Mouse (Mus musculus) midbrain, embryonic 11.5 days (tissue): Measurements from ENCODE around the gene Rpl36. TPM values are rescaled to one million over a fixed set of nuclear protein-coding genes. Genes with fewer than 3 reads are reported as not detected.
"Not testable (repeated sequence)": the region's sequence is repeated elsewhere in the genome, so short reads cannot be mapped to it uniquely, and the experiment has no call there.

Experiments
- ATAC-seq: fragments of 200-750 bp; cut with Nextera tagmentation; 2 replicates; pipeline ENCODE4 v1.8.0; 2017; ENCODE audit warnings: moderate TSS enrichment, moderate library complexity; ENCODE audit not compliant: low FRiP score
- DNase-seq: peaks from one replicate; pipeline ENCODE4 v3.0.0; 2015; ENCODE audit warnings: low spot score; ENCODE audit errors: missing footprints
- H3K27ac ChIP-seq: fragments of 300-500 bp; sonication (generic); 2 replicates; pipeline ENCODE4 v1.5.1; 2014; ENCODE audit warnings: low read depth, low read length
- H3K27me3 ChIP-seq: fragments of 300-500 bp; sonication (generic); 2 replicates; pipeline ENCODE4 v1.6.1; 2014; ENCODE audit warnings: mild to moderate bottlenecking, low read length, moderate library complexity, mixed read lengths; ENCODE audit not compliant: control insufficient read depth, insufficient read depth
- H3K36me3 ChIP-seq: fragments of 300-500 bp; sonication (generic); 2 replicates; pipeline ENCODE4 v1.6.1; 2014; ENCODE audit warnings: mild to moderate bottlenecking, low read length, moderate library complexity, mixed read lengths; ENCODE audit not compliant: control insufficient read depth, insufficient read depth
- H3K4me1 ChIP-seq: fragments of 300-500 bp; sonication (generic); 2 replicates; pipeline ENCODE4 v1.6.1; 2014; ENCODE audit warnings: low read length; ENCODE audit not compliant: control insufficient read depth, insufficient read depth
- H3K4me2 ChIP-seq: fragments of 300-500 bp; sonication (generic); 2 replicates; pipeline ENCODE4 v1.6.1; 2014; ENCODE audit warnings: mild to moderate bottlenecking, moderate library complexity
- H3K4me3 ChIP-seq: fragments of 300-500 bp; sonication (generic); 2 replicates; pipeline ENCODE4 v1.5.1; 2014; ENCODE audit warnings: low read depth, low read length
- H3K9ac ChIP-seq: fragments of 300-500 bp; sonication (generic); 2 replicates; pipeline ENCODE4 v1.6.1; 2014; ENCODE audit warnings: low read length
- H3K9me3 ChIP-seq: fragments of 300-500 bp; sonication (generic); 2 replicates; pipeline ENCODE4 v1.6.1; 2016; ENCODE audit warnings: low read length; ENCODE audit not compliant: control insufficient read depth
- WGBS: fragments of 180-500 bp; shearing (Covaris S2); extraction: QIAGEN DNeasy Blood & Tissue Kit; methylation state at CpG from one replicate; pipeline ENCODE4 v1.1.7; 2014; 5-methylcytosine and 5-hydroxymethylcytosine counted together
- polyA plus RNA-seq: library from polyadenylated mRNA; unstranded; fragments of >200 nt; fragmentation: Nextera tagmentation; extraction: Ambion mirVana; gene quantifications from 2 replicates; pipeline ENCODE4 v1.2.1, GENCODE M21; 2014

The Rpl36 gene
- polyA plus RNA-seq, 1 experiment from 2014 or later: 1,332 TPM

- Histone ChIP-seq H3K9ac (no peak overlapping the region), H3K9me3 (no peaks in the 10 kb centered on the region), H3K4me2 (no peak overlapping the region), H3K4me1 (peaks cover 9% of the 10 kb centered on the region), H3K4me3 (no peak overlapping the region), H3K27ac (no peak overlapping the region), H3K27me3 (no peaks in the 10 kb centered on the region), H3K36me3 (peaks cover 67% of the 10 kb centered on the region)
- WGBS: 95% methylated on average over 3 of the region's 3 CpGs
- no peak for DNase-seq
- no peak for ATAC-seq
These were observed 8.8 kb upstream of the Rpl36 start for GRCm38 (mm10) chr17:56604422-56604821.

GRCm38 (mm10) chr17:56605431-56605830, 7.8 kb upstream of the Rpl36 start:
- H3K9me3 ChIP-seq: no peaks in the 10 kb centered on the region
- no peak for ATAC-seq
- no peaks in the 10 kb centered on the region for H3K27me3 ChIP-seq
- no peak overlapping the region for H3K4me3 ChIP-seq
- WGBS: 90% methylated on average over 9 of the region's 9 CpGs
- H3K27ac ChIP-seq: no peak overlapping the region
- peaks cover 58% of the 10 kb centered on the region for H3K36me3 ChIP-seq
- DNase-seq: no peak
- H3K4me2 ChIP-seq: no peak overlapping the region
- no peak overlapping the region for H3K9ac ChIP-seq
- H3K4me1 ChIP-seq: peaks cover 14% of the 10 kb centered on the region

GRCm38 (mm10) chr17:56607521-56608062, 5.6 kb upstream of the Rpl36 start:
- 81% methylated on average over 3 of the region's 3 CpGs for WGBS
- DNase-seq (no peak), ATAC-seq (no peak)
- Histone ChIP-seq H3K4me1 (peaks cover 17% of the 10 kb centered on the region), H3K4me3 (no peak overlapping the region), H3K36me3 (peaks cover 41% of the 10 kb centered on the region), H3K27ac (no peak overlapping the region), H3K9me3 (no peaks in the 10 kb centered on the region), H3K9ac (no peak overlapping the region), H3K4me2 (no peak overlapping the region), H3K27me3 (no peaks in the 10 kb centered on the region)

GRCm38 (mm10) chr17:56608699-56609098, 4.5 kb upstream of the Rpl36 start:
- 59% methylated on average over 5 of the region's 5 CpGs for WGBS
- peak overlapping the region; percentile 61 for H3K4me3 ChIP-seq
- H3K4me2 ChIP-seq: peak overlapping the region; percentile 80
- DNase-seq (no peak), ATAC-seq (no peak)
- no peak overlapping the region for H3K27ac ChIP-seq
- H3K36me3 ChIP-seq: peaks cover 30% of the 10 kb centered on the region
- H3K4me1 ChIP-seq: peaks cover 17% of the 10 kb centered on the region
- H3K9me3 ChIP-seq: no peaks in the 10 kb centered on the region
- H3K9ac ChIP-seq: peak overlapping the region; percentile 78; the same call in 1 of the 2 replicates
- H3K27me3 ChIP-seq: no peaks in the 10 kb centered on the region

GRCm38 (mm10) chr17:56609452-56610171, 3.6 kb upstream of the Rpl36 start, which contains the start of gene 2410015M20Rik:
2410015M20Rik (minus strand) TSS chr17:56609771.
- DNase-seq: peak; percentile 99
- Histone ChIP-seq H3K27ac (no peak within 1 kb of the TSS), H3K4me3 (peak within 1 kb of the TSS; percentile 61), H3K4me2 (peak within 1 kb of the TSS; percentile 80), H3K27me3 (no peaks in the 10 kb centered on the region), H3K9me3 (no peaks in the 10 kb centered on the region), H3K9ac (peak within 1 kb of the TSS; percentile 78), H3K36me3 (peaks cover 26% of the 10 kb centered on the region), H3K4me1 (peaks cover 22% of the 10 kb centered on the region)
- under 1% methylated on average over 44 of the region's 44 CpGs for WGBS
- peak; percentile 87 for ATAC-seq

GRCm38 (mm10) chr17:56611323-56611722, 1.9 kb upstream of the Rpl36 start:
- no peak for DNase-seq
- peaks cover 14% of the 10 kb centered on the region for H3K36me3 ChIP-seq
- no peaks in the 10 kb centered on the region for H3K27me3 ChIP-seq
- H3K9ac ChIP-seq: no peak overlapping the region
- no peak overlapping the region for H3K4me2 ChIP-seq
- no peak overlapping the region for H3K4me3 ChIP-seq
- no peak overlapping the region for H3K27ac ChIP-seq
- H3K9me3 ChIP-seq: no peaks in the 10 kb centered on the region
- ATAC-seq: no peak
- H3K4me1 ChIP-seq: peaks cover 28% of the 10 kb centered on the region
- WGBS: 71% methylated on average over 2 of the region's 2 CpGs

- ATAC-seq (no peak), DNase-seq (no peak)
- Histone ChIP-seq H3K4me2 (peak overlapping the region; percentile 24; the same call in 1 of the 2 replicates), H3K27me3 (no peaks in the 10 kb centered on the region), H3K27ac (no peak overlapping the region), H3K36me3 (peaks cover 7% of the 10 kb centered on the region), H3K9ac (no peak overlapping the region), H3K4me3 (no peak overlapping the region), H3K9me3 (no peaks in the 10 kb centered on the region), H3K4me1 (peaks cover 28% of the 10 kb centered on the region)
- WGBS: 15% methylated on average over 14 of the region's 14 CpGs
These were observed 1.2 kb upstream of the Rpl36 start for GRCm38 (mm10) chr17:56611861-56612564.

- H3K9ac ChIP-seq, H3K4me3 ChIP-seq, DNase-seq, H3K27me3 ChIP-seq, H3K4me2 ChIP-seq, ATAC-seq, H3K27ac ChIP-seq, H3K36me3 ChIP-seq, H3K9me3 ChIP-seq: not testable (repeated sequence)
- H3K4me1 ChIP-seq: peaks cover 28% of the 10 kb centered on the region
- WGBS: 74% methylated on average over 10 of the region's 10 CpGs
These were observed 664 bp upstream of the Rpl36 start for GRCm38 (mm10) chr17:56612565-56612939.

- Histone ChIP-seq H3K36me3 (peaks cover 12% of the 10 kb centered on the region), H3K4me2 (peak overlapping the region; percentile 85), H3K4me1 (peaks cover 22% of the 10 kb centered on the region), H3K27ac (peak overlapping the region; percentile 42), H3K9ac (peak overlapping the region; percentile 84), H3K4me3 (peak overlapping the region; percentile 79)
- H3K9me3 ChIP-seq, ATAC-seq, H3K27me3 ChIP-seq, DNase-seq: not testable (repeated sequence)
- WGBS: under 1% methylated on average over 26 of the region's 26 CpGs
These were observed 677 bp downstream of the Rpl36 start for GRCm38 (mm10) chr17:56613893-56614292.
